Mouse (Mus musculus): Measurements from ENCODE around the gene Nek9.

The Nek9 gene

GRCm38 (mm10) chr12:85292288-85292687, 46.9 kb downstream of the Nek9 start:
- in situ Hi-C loops (cut with MboI, MseI) = loop anchor here (25.0 kb wide), 1 partner anchor 130 kb away; the partner anchor contains the start of gene Rps6kl1

GRCm38 (mm10) chr12:85291541-85291940, 47.6 kb downstream of the Nek9 start:
- in situ Hi-C loops (cut with MboI, MseI) = loop anchor here (25.0 kb wide), 1 partner anchor 129 kb away; the partner anchor contains the start of gene Rps6kl1

GRCm38 (mm10) chr12:85290633-85291032, 48.5 kb downstream of the Nek9 start:
- in situ Hi-C loops (cut with MboI, MseI) = loop anchor here (25.0 kb wide), 1 partner anchor 128 kb away; the partner anchor contains the start of gene Rps6kl1

GRCm38 (mm10) chr12:85289157-85290000, 49.8 kb downstream of the Nek9 start:
- in situ Hi-C loops (cut with MboI, MseI) = loop anchor here (25.0 kb wide), 1 partner anchor 127 kb away; the partner anchor contains the start of gene Rps6kl1

- in situ Hi-C loops (cut with MboI, MseI) = loop anchor here (25.0 kb wide), 1 partner anchor 126 kb away; the partner anchor contains the start of gene Rps6kl1
Measured at GRCm38 (mm10) chr12:85288486-85289156, 50.5 kb downstream of the Nek9 start, which contains the start of gene Zc2hc1c. Gene Zc2hc1c (plus strand): TSS chr12:85288591.

GRCm38 (mm10) chr12:85287809-85288485, 51.2 kb downstream of the Nek9 start, which contains the start of gene Acyp1:
Gene Acyp1 (minus strand): TSS chr12:85288438.
- in situ Hi-C loops (cut with MboI, MseI) = loop anchor here (25.0 kb wide), 1 partner anchor 126 kb away; the partner anchor contains the start of gene Rps6kl1

GRCm38 (mm10) chr12:85286941-85287340, 52.2 kb downstream of the Nek9 start:
- in situ Hi-C loops (cut with MboI, MseI) = loop anchor here (25.0 kb wide), 1 partner anchor 125 kb away; the partner anchor contains the start of gene Rps6kl1

- in situ Hi-C loops (cut with MboI, MseI) = loop anchor here (5.0 to 25.0 kb wide), 2 partner anchors 68 to 123 kb away; partner anchors contain the start of genes Eif2b2 and Rps6kl1
Measured at GRCm38 (mm10) chr12:85284996-85285395, 54.2 kb downstream of the Nek9 start.

- in situ Hi-C loops (cut with MboI, MseI) = loop anchor here (5.0 to 25.0 kb wide), 2 partner anchors 67 to 122 kb away; partner anchors contain the start of genes Eif2b2 and Rps6kl1
Measured at GRCm38 (mm10) chr12:85284331-85284730, 54.8 kb downstream of the Nek9 start.

- in situ Hi-C loops (cut with MboI, MseI) = loop anchor here (5.0 to 25.0 kb wide), 2 partner anchors 64 to 119 kb away; partner anchors contain the start of genes Eif2b2 and Rps6kl1
Measured at GRCm38 (mm10) chr12:85281756-85282155, 57.4 kb downstream of the Nek9 start.

GRCm38 (mm10) chr12:85280845-85281651, 58.1 kb downstream of the Nek9 start:
- in situ Hi-C loops (cut with MboI, MseI) = loop anchor here (5.0 to 25.0 kb wide), 2 partner anchors 64 to 119 kb away; partner anchors contain the start of genes Eif2b2 and Rps6kl1

GRCm38 (mm10) chr12:85280105-85280844, 58.9 kb downstream of the Nek9 start:
- in situ Hi-C loops (cut with MboI, MseI) = loop anchor here (5.0 to 25.0 kb wide), 2 partner anchors 63 to 118 kb away; partner anchors contain the start of genes Eif2b2 and Rps6kl1

- in situ Hi-C loops (cut with MboI, MseI) = loop anchor here (5.0 to 25.0 kb wide), 3 partner anchors 62 to 1105 kb away; partner anchors contain the start of genes Eif2b2 and Rps6kl1
Measured at GRCm38 (mm10) chr12:85279396-85280080, 59.6 kb downstream of the Nek9 start.

- in situ Hi-C loops (cut with MboI, MseI) = loop anchor here (10.0 to 25.0 kb wide), 2 partner anchors 117 to 1104 kb away; partner anchors contain the start of gene Rps6kl1
Measured at GRCm38 (mm10) chr12:85278919-85279318, 60.2 kb downstream of the Nek9 start.

GRCm38 (mm10) chr12:85276273-85276672, 62.9 kb downstream of the Nek9 start:
- in situ Hi-C loops (cut with MboI, MseI) = loop anchor here (10.0 to 25.0 kb wide), 2 partner anchors 114 to 1101 kb away; partner anchors contain the start of gene Rps6kl1

- in situ Hi-C loops (cut with MboI, MseI) = loop anchor here (10.0 kb wide), 1 partner anchor 1099 kb away; no protein-coding TSS in a partner anchor
Measured at GRCm38 (mm10) chr12:85273508-85273907, 65.7 kb downstream of the Nek9 start.

GRCm38 (mm10) chr12:85271843-85272206, 67.3 kb downstream of the Nek9 start:
- in situ Hi-C loops (cut with MboI, MseI) = loop anchor here (10.0 kb wide), 1 partner anchor 1097 kb away; no protein-coding TSS in a partner anchor
